Mouse (Mus musculus): Measurements from ENCODE around the gene Ccng1. TPM values are rescaled to one million over a fixed set of nuclear protein-coding genes. Genes with fewer than 3 reads are reported as not detected.

The Ccng1 gene
- polyA plus RNA-seq (2014; fragmentation: Illumina TruSeq; extraction: RNeasy Lipid Tissue Mini Kit (QIAGEN cat#74804)): 240 TPM

GRCm38 (mm10) chr11:40755109-40755627 is at the start of gene Ccng1:
Gene Ccng1, minus strand, starts transcription at chr11:40755311.

GRCm38 (mm10) chr11:40733339-40734174 is 21.6 kb downstream of the Ccng1 start, which contains the start of the genes Hmmr and Nudcd2:
Gene Hmmr, minus strand, starts transcription at chr11:40733422.
Gene Nudcd2, plus strand, starts transcription at chr11:40733667.

Other genes starting within 250 kb of the Ccng1 start
- gene Mat2b, start 60.1 kb downstream of the Ccng1 start, polyA plus RNA-seq (2014; fragmentation: Illumina TruSeq; extraction: RNeasy Lipid Tissue Mini Kit (QIAGEN cat#74804)): 151 TPM
- 29.5 TPM for gene Hmmr, start 21.9 kb downstream of the Ccng1 start, polyA plus RNA-seq (2014; fragmentation: Illumina TruSeq; extraction: RNeasy Lipid Tissue Mini Kit (QIAGEN cat#74804))
- 155 TPM for gene Nudcd2, start 21.6 kb downstream of the Ccng1 start, polyA plus RNA-seq (2014; fragmentation: Illumina TruSeq; extraction: RNeasy Lipid Tissue Mini Kit (QIAGEN cat#74804))

Measured in ovary, adult 10 weeks (tissue).